Mouse (Mus musculus) olfactory bulb, adult 2 months (tissue): ENCODE measurements around the gene Frmd5.

Experiments used
- CTCF ChIP-seq: fragments of 200-500 bp; IDR thresholded peaks from 2 replicates; pipeline ENCODE4 v1.5.1; 2012; ENCODE audit warnings: low read depth, mild to moderate bottlenecking, low read length, moderate library complexity; ENCODE audit not compliant: insufficient read depth
- POLR2A ChIP-seq: fragments of 200-500 bp; IDR thresholded peaks from 2 replicates; pipeline ENCODE4 v1.6.1; 2012; ENCODE audit warnings: mild to moderate bottlenecking, low read depth, low read length, moderate library complexity; ENCODE audit not compliant: insufficient read depth

DNA sequence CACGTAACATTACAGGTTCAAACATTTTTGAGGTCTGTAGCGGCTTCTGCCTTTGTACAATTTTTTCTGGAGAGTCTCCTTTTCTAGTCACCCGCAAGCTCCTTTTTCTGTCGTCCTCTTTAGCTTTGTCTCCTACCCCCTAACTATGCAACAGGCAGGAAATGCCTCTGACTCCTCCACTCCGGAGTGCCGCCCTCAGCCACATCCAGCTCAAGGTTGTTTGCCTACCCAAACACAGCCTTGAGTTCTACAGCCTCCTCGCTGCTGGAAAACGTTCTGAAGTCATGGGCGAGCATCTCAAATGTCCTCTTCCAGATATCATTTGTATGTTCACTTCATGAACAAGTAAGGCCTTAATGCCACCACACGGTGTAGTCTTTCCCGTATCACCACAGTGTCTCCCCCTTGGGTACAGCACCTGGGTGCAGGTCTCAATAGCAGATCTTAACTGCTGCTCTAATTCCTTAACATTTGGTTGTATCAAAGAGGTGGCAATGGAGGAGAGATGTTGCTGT is 45.5 kb downstream of the Frmd5 start:
- no peak for TF ChIP-seq CTCF
- no peak for TF ChIP-seq POLR2A
